Mouse (Mus musculus): ENCODE measurements around the gene Hist1h4k. TPM values are rescaled to one million over a fixed set of nuclear protein-coding genes. Genes with fewer than 3 reads are reported as not detected.

Hist1h4k gene
- total RNA-seq, 1 experiment from 2014 or later = 5,615 TPM

Other genes with a start within 250 kb of the Hist1h4k start
- gene Gm11273, start 249.1 kb downstream of the Hist1h4k start, total RNA-seq (2017) = 8.5 and 11.7 TPM in 2 replicates
- gene Zkscan8, start 219.4 kb downstream of the Hist1h4k start, total RNA-seq (2017) = 12.4 and 14.7 TPM in 2 replicates
- not detected in 2 replicates for gene Olfr1366, start 207.7 kb downstream of the Hist1h4k start, total RNA-seq (2017)
- not detected in 2 replicates for gene Olfr1535, start 190.6 kb downstream of the Hist1h4k start, total RNA-seq (2017)
- gene Olfr1364, start 168.7 kb downstream of the Hist1h4k start, total RNA-seq (2017) = not detected in 2 replicates
- not detected in 2 replicates for gene Olfr1362, start 136.5 kb downstream of the Hist1h4k start, total RNA-seq (2017)
- not detected in 2 replicates for gene Olfr11, start 108.0 kb downstream of the Hist1h4k start, total RNA-seq (2017)
- not detected in 2 replicates for gene Olfr1361, start 87.1 kb downstream of the Hist1h4k start, total RNA-seq (2017)
- gene Olfr1360, start 73.1 kb downstream of the Hist1h4k start, total RNA-seq (2017) = not detected in 2 replicates
- gene Olfr1359, start 52.4 kb downstream of the Hist1h4k start, total RNA-seq (2017) = not detected in 2 replicates
- gene Hist1h2bl, start 34.4 kb downstream of the Hist1h4k start, total RNA-seq (2017) = 401 and 517 TPM in 2 replicates
- gene Hist1h2ai, start 34.1 kb downstream of the Hist1h4k start, total RNA-seq (2017) = 1,241 and 1,337 TPM in 2 replicates
- 145 and 293 TPM in 2 replicates for gene Hist1h3h, start 32.8 kb downstream of the Hist1h4k start, total RNA-seq (2017)
- 379 and 469 TPM in 2 replicates for gene Hist1h2bm, start 28.5 kb downstream of the Hist1h4k start, total RNA-seq (2017)
- gene Hist1h4j, start 15.4 kb downstream of the Hist1h4k start, total RNA-seq (2017) = 469 and 581 TPM in 2 replicates
- 950 and 1,047 TPM in 2 replicates for gene Hist1h2ak, start 3.3 kb upstream of the Hist1h4k start, total RNA-seq (2017)
- gene Hist1h2bn, start 3.6 kb upstream of the Hist1h4k start, total RNA-seq (2017) = 1,475 and 1,634 TPM in 2 replicates
- gene Hist1h1b, start 30.1 kb upstream of the Hist1h4k start, total RNA-seq (2017) = 1,123 and 1,267 TPM in 2 replicates
- 252 and 264 TPM in 2 replicates for gene Hist1h3i, start 32.9 kb upstream of the Hist1h4k start, total RNA-seq (2017)
- 413 and 544 TPM in 2 replicates for gene Hist1h2an, start 36.7 kb upstream of the Hist1h4k start, total RNA-seq (2017)
- 69.7 and 70.4 TPM in 2 replicates for gene Hist1h2bp, start 37.0 kb upstream of the Hist1h4k start, total RNA-seq (2017)
- gene Hist1h2bq, start 59.7 kb upstream of the Hist1h4k start, total RNA-seq (2017) = 106 and 143 TPM in 2 replicates
- 626 and 966 TPM in 2 replicates for gene Hist1h2ao, start 60.0 kb upstream of the Hist1h4k start, total RNA-seq (2017)
- gene Hist1h4m, start 61.2 kb upstream of the Hist1h4k start, total RNA-seq (2017) = 3,201 and 5,019 TPM in 2 replicates
- 2,940 and 3,195 TPM in 2 replicates for gene Hist1h4n, start 81.7 kb upstream of the Hist1h4k start, total RNA-seq (2017)
- gene Hist1h2ap, start 83.0 kb upstream of the Hist1h4k start, total RNA-seq (2017) = 1,879 and 2,229 TPM in 2 replicates
- 234 and 268 TPM in 2 replicates for gene Hist1h2br, start 83.2 kb upstream of the Hist1h4k start, total RNA-seq (2017)
- 13.1 and 13.9 TPM in 2 replicates for gene Zfp184, start 194.6 kb upstream of the Hist1h4k start, total RNA-seq (2017)
- gene Pom121l2, start 230.7 kb upstream of the Hist1h4k start, total RNA-seq (2017) = not detected in 2 replicates